Mouse (Mus musculus): ENCODE data around the gene Gm30302. TPM values are rescaled to one million over a fixed set of nuclear protein-coding genes. Genes with fewer than 3 reads are reported as not detected.

Gm30302 gene
- not detected for polyA plus RNA-seq (2014; fragmentation: Illumina TruSeq; extraction: RNeasy Lipid Tissue Mini Kit (QIAGEN cat#74804); ENCODE audit: low read depth, low replicate concordance)

GRCm38 (mm10) chr13:49798901-49799300 is at the start of gene Gm30302:
Gene Gm30302, minus strand, starts transcription at chr13:49799001.

Other genes with a start within 250 kb of the Gm30302 start
- 17.9 TPM for gene Omd, start 216.5 kb downstream of the Gm30302 start, polyA plus RNA-seq (2014; fragmentation: Illumina TruSeq; extraction: RNeasy Lipid Tissue Mini Kit (QIAGEN cat#74804); ENCODE audit: low read depth, low replicate concordance)
- 183 TPM for gene Ogn, start 191.0 kb downstream of the Gm30302 start, polyA plus RNA-seq (2014; fragmentation: Illumina TruSeq; extraction: RNeasy Lipid Tissue Mini Kit (QIAGEN cat#74804); ENCODE audit: low read depth, low replicate concordance)
- gene Cenpp, start 146.2 kb downstream of the Gm30302 start, polyA plus RNA-seq (2014; fragmentation: Illumina TruSeq; extraction: RNeasy Lipid Tissue Mini Kit (QIAGEN cat#74804); ENCODE audit: low read depth, low replicate concordance): 2.6 TPM
- 38.7 TPM for gene Nol8, start 145.9 kb downstream of the Gm30302 start, polyA plus RNA-seq (2014; fragmentation: Illumina TruSeq; extraction: RNeasy Lipid Tissue Mini Kit (QIAGEN cat#74804); ENCODE audit: low read depth, low replicate concordance)
- gene Iars, start 116.9 kb downstream of the Gm30302 start, polyA plus RNA-seq (2014; fragmentation: Illumina TruSeq; extraction: RNeasy Lipid Tissue Mini Kit (QIAGEN cat#74804); ENCODE audit: low read depth, low replicate concordance): 38.8 TPM